Mouse (Mus musculus) ES-E14 (cell line): ENCODE measurements around the gene Cyp2d11. TPM values are rescaled to one million over a fixed set of nuclear protein-coding genes. Genes with fewer than 3 reads are reported as not detected.
"Not testable (repeated sequence)": the region's sequence is repeated elsewhere in the genome, so short reads cannot be mapped to it uniquely, and the experiment has no call there.

Experiments
- DNase-seq: peaks from one replicate; pipeline ENCODE4 v3.0.0-alpha.2; 2013; ENCODE audit warnings: low read depth, low spot score
- H3K27ac ChIP-seq: 2 replicates; pipeline ENCODE4 v1.5.1; 2012; ENCODE audit warnings: low read depth, mild to moderate bottlenecking, low read length, moderate library complexity, mixed read lengths; ENCODE audit not compliant: poor library complexity, insufficient read depth, severe bottlenecking
- H3K36me3 ChIP-seq: 2 replicates; pipeline ENCODE4 v1.6.1; 2012; ENCODE audit warnings: mild to moderate bottlenecking, low read length, moderate library complexity, mixed read lengths; ENCODE audit not compliant: control insufficient read depth, poor library complexity, insufficient read depth, severe bottlenecking
- H3K4me1 ChIP-seq, 2 experiments: fragments of 150-350 bp in 1 of 2; sonication (generic) in 1 of 2; 2 replicates each; pipeline ENCODE4 v1.6.1; 2012; ENCODE audit warnings: low read length in 2 of 2, mild to moderate bottlenecking in 1 of 2, mixed read lengths in 1 of 2; ENCODE audit not compliant: control insufficient read depth in 2 of 2, insufficient read depth in 2 of 2, poor library complexity in 1 of 2
- H3K4me3 ChIP-seq, 2 experiments: fragments of 150-350 bp in 1 of 2; sonication (generic) in 1 of 2; 2 replicates each; pipeline ENCODE4 v1.5.1; 2012; ENCODE audit warnings: low read length in 2 of 2, low read depth in 1 of 2, mild to moderate bottlenecking in 1 of 2, mixed read lengths in 1 of 2; ENCODE audit not compliant: insufficient read depth in 1 of 2, poor library complexity in 1 of 2, severe bottlenecking in 1 of 2
- H3K9ac ChIP-seq: 2 replicates; pipeline ENCODE4 v1.6.1; 2012; ENCODE audit warnings: low read depth, mild to moderate bottlenecking, low read length, mixed read lengths; ENCODE audit not compliant: poor library complexity, insufficient read depth, severe bottlenecking
- H3K9me3 ChIP-seq: fragments of 150-350 bp; sonication (generic); 2 replicates; pipeline ENCODE4 v1.6.1; 2012; ENCODE audit warnings: low read depth, mild to moderate bottlenecking, low read length; ENCODE audit not compliant: control insufficient read depth, insufficient read depth
- CHD2 ChIP-seq: IDR thresholded peaks from 2 replicates; pipeline ENCODE4 v1.6.1; 2014; ENCODE audit warnings: mild to moderate bottlenecking, low read depth, low read length, inconsistent platforms
- HCFC1 ChIP-seq: IDR thresholded peaks from 2 replicates; pipeline ENCODE4 v1.6.1; 2012; ENCODE audit warnings: low read length, inconsistent platforms, borderline replicate concordance; ENCODE audit not compliant: insufficient read depth
- MAFK ChIP-seq: IDR thresholded peaks from 2 replicates; pipeline ENCODE4 v1.6.1; 2014; ENCODE audit warnings: mild to moderate bottlenecking, low read depth, low read length, inconsistent platforms; ENCODE audit not compliant: insufficient read depth
- ZC3H11A ChIP-seq: IDR thresholded peaks from 2 replicates; pipeline ENCODE4 v1.6.1; 2012; ENCODE audit warnings: low read depth, mild to moderate bottlenecking, inconsistent platforms, low read length, borderline replicate concordance
- ZNF384 ChIP-seq: IDR thresholded peaks from 2 replicates; pipeline ENCODE4 v1.6.1; 2012; ENCODE audit warnings: low read depth, low read length, inconsistent platforms
- in situ Hi-C, 2 experiments: fragments of 600-800 bp; cut with MboI; formaldehyde crosslinking; loops; one replicate each; pipeline ENCODE4 v1.15.1; 2025; ENCODE audit warnings: low sequenced_read_pairs in 2 of 2, inconsistent platforms in 1 of 2; ENCODE audit not compliant: unreplicated experiment in 2 of 2
- total RNA-seq: library from RNA; depleted of rRNA; stranded (reverse); fragments of 300-350 nt; gene quantifications from 2 replicates; pipeline ENCODE4 v1.2.3, GENCODE M21; 2012; rRNA removed

Cyp2d11 gene
- total RNA-seq = not detected in 2 replicates

- H3K9me3 ChIP-seq, in situ Hi-C loops, H3K4me1 ChIP-seq, H3K36me3 ChIP-seq, H3K9ac ChIP-seq, H3K27ac ChIP-seq, DNase-seq, H3K4me3 ChIP-seq: not testable (repeated sequence)
Measured at GRCm38 (mm10) chr15:82393922-82394321, at the start of gene Cyp2d11. Gene Cyp2d11, minus strand, starts transcription at chr15:82394022.

GRCm38 (mm10) chr15:82437975-82438617, 44.3 kb upstream of the Cyp2d11 start:
- in situ Hi-C loops = no loop called here
- Histone ChIP-seq H3K4me1 (no peaks in the 10 kb centered on the region), H3K36me3 (no peaks in the 10 kb centered on the region), H3K9me3 (no peaks in the 10 kb centered on the region), H3K4me3 (no peak overlapping the region), H3K27ac (no peak overlapping the region), H3K9ac (no peak overlapping the region)
- TF ChIP-seq ZC3H11A (no peak), HCFC1 (no peak), MAFK (no peak), ZNF384 (no peak), CHD2 (no peak)
- DNase-seq = no peak

DNA sequence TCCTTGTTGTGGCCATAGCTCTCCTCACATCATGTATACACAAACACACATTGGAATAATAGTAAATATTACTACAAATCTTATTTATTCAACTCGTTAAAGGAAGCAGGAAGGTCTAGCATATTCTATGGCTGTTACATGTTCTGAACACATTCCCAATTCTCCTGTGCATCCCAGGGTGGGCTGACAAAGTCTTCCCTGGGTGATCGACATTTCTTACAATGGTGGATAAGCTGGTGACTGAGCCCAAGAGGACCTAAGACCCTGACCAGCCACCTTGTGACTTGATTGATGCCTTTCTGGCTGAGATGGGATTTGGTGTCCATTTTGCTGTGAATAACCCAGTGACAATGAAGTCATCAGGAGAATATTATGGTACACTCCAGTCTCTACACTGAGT, 41.8 kb upstream of the Cyp2d11 start:
- in situ Hi-C loops = no loop called here
- Histone ChIP-seq H3K9ac (no peak overlapping the region), H3K9me3 (no peaks in the 10 kb centered on the region), H3K4me1 (no peaks in the 10 kb centered on the region), H3K27ac (no peak overlapping the region), H3K4me3 (no peak overlapping the region), H3K36me3 (no peaks in the 10 kb centered on the region)
- TF ChIP-seq ZNF384 (no peak), HCFC1 (no peak), MAFK (no peak), ZC3H11A (no peak), CHD2 (no peak)
- no peak for DNase-seq

DNA sequence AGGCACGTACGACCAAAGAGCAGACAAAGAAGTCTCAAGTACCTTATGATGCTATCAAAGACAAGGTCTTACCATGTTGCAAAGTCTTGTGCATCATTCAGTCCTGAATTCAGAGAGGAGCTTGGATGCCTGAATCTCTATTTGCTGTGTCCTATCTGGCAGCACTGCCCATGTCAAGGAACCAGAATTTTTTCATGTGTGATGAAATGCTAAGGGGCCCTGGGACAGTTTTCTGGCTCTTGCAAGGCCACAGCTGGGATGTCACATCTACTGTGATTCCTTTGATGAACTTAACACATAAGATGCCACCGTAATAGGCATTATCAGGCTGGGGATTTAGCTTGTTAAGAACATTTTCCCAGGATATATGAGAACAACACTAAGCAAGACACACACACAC, 41.2 kb upstream of the Cyp2d11 start:
- no peaks in the 10 kb centered on the region for H3K4me1 ChIP-seq
- DNase-seq = no peak
- H3K27ac ChIP-seq = no peak overlapping the region
- in situ Hi-C loops = no loop called here
- no peak overlapping the region for H3K4me3 ChIP-seq
- TF ChIP-seq ZNF384 (no peak), HCFC1 (no peak), MAFK (no peak), CHD2 (no peak), ZC3H11A (no peak)
- H3K36me3 ChIP-seq = no peaks in the 10 kb centered on the region
- peaks cover 2% of the 10 kb centered on the region; the same call in 1 of the 2 replicates for H3K9me3 ChIP-seq
- no peak overlapping the region for H3K9ac ChIP-seq

DNA sequence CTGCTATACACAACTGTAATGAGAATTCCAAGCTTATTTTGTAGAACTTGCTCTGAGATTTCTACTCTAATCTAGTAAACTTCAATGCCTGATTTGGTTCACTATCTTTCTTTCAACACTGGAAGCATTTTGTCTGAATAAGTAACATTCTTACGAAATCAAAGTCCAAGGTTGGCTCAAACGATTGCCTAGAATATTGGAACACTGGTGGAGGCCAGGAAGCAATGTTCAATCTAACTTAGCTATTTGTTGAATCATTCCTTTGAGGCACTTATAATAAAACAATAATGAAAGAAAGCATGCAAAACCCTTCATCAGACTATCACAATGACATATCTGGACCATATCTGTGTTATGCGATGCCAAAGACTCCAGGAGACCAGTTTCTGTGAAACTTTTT, 40.7 kb upstream of the Cyp2d11 start:
- in situ Hi-C loops = no loop called here
- Histone ChIP-seq H3K27ac (no peak overlapping the region), H3K9ac (no peak overlapping the region), H3K4me3 (no peak overlapping the region), H3K9me3 (peaks cover 2% of the 10 kb centered on the region; the same call in 1 of the 2 replicates), H3K36me3 (no peaks in the 10 kb centered on the region), H3K4me1 (no peaks in the 10 kb centered on the region)
- TF ChIP-seq HCFC1 (no peak), CHD2 (no peak), MAFK (no peak), ZNF384 (no peak), ZC3H11A (no peak)
- no peak for DNase-seq
